Mouse (Mus musculus): ENCODE measurements at regions not wholly inside any gene's neighbourhood (a gene's known extent, or its start where the extent isn't known, plus 50 kb on each side); places are given as distances from the start of the nearest gene placed in this dataset.
A peak's percentile ranks its signal among the peaks of the same experiment; 100 is the strongest.

DNA sequence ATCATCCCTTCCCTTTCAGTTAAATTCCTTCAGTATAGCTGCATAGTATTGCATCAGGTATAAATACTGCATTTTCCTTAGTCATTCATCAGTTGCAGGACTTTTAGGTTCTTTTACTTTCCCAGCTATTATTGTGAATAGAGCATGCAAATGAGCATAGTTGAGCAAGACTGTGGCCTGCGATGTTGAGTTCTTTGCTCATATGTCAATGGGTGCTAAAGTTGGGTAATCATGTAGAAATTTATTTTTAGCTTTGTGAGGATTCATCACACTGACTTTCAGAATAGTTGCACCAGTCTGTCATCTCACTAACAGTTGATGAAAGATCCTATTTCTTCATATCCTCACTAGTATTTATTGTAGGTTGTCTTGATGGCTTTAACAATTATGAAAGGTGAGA lies 380.3 kb upstream of the Arrdc3 start:
- no peak for ATAC-seq
- WGBS = 71% methylated on average over 1 of the region's 1 CpGs
- no peaks in the 10 kb centered on the region for H3K27me3 ChIP-seq (replicated peaks; ENCODE audit: control insufficient read depth, insufficient read depth, low read length)

DNA sequence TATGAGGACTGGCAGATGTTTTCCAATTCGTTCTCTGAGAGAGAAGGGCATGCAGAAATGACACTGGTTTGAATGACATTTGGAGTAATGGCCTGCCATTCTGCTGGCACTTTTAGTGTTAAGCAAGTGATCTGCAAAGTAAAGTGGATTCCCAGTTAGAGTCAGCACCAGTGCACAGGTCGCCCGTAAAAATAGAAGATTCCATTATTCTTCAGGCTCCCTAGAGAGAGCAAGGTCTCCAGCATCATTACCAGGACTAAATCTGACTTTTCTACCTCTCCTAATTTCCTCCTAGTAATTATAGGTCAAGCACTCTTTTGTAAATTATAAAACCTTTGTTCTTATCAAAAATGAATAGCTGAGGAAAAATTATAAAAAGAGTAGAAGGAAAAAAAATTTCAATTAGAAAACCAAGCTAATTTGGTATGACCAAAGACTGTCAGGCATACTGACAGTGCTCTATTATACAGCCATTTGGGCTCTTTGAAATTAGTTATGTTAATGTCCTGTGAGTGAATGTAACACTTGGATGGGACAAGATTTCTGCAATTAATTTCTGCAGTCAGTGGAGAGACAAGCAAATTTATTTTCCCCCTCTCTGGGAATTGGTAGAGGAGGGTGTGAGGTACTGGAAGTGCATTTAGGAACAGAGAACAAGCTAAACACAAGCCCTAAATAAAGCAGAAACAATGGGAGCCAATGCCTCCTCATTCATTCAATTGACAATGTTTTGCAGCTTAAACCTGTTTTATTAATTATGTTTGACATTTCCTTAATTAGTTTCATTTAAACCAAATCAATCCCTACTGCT lies 368.8 kb upstream of the Arrdc3 start:
- ATAC-seq = peak; percentile 81
- Histone ChIP-seq H3K4me3 (replicated peaks; ENCODE audit: low read length) (no peak overlapping the region), H3K27me3 (replicated peaks; ENCODE audit: control insufficient read depth, insufficient read depth, low read length) (no peaks in the 10 kb centered on the region), H3K9ac (replicated peaks; ENCODE audit: low read depth, low read length) (no peak overlapping the region), H3K4me2 (ENCODE audit: low read length) (peak overlapping the region; percentile 29; the same call in 1 of the 2 replicates), H3K27ac (ENCODE audit: low read length) (no peak overlapping the region; the same call in 1 of the 2 replicates), H3K9me3 (ENCODE audit: control insufficient read depth, low read length) (no peaks in the 10 kb centered on the region), H3K4me1 (replicated peaks; ENCODE audit: control insufficient read depth, insufficient read depth, low read length) (peaks cover 7% of the 10 kb centered on the region), H3K36me3 (ENCODE audit: control insufficient read depth, insufficient read depth) (no peaks in the 10 kb centered on the region)
- WGBS = 10% methylated on average over 3 of the region's 3 CpGs

More for the DNA sequence above, 380.3 kb upstream of the Arrdc3 start:
- no peak overlapping the region for H3K4me3 ChIP-seq (replicated peaks; ENCODE audit: low read length)
- H3K27ac ChIP-seq (ENCODE audit: low read length) = no peak overlapping the region
- H3K9me3 ChIP-seq (ENCODE audit: control insufficient read depth, low read length) = no peaks in the 10 kb centered on the region
- no peak overlapping the region for H3K4me2 ChIP-seq (ENCODE audit: low read length)
- no peak overlapping the region for H3K9ac ChIP-seq (replicated peaks; ENCODE audit: low read depth, low read length)
- no peaks in the 10 kb centered on the region for H3K36me3 ChIP-seq (ENCODE audit: control insufficient read depth, insufficient read depth)
- H3K4me1 ChIP-seq (replicated peaks; ENCODE audit: control insufficient read depth, insufficient read depth, low read length) = no peaks in the 10 kb centered on the region

DNA sequence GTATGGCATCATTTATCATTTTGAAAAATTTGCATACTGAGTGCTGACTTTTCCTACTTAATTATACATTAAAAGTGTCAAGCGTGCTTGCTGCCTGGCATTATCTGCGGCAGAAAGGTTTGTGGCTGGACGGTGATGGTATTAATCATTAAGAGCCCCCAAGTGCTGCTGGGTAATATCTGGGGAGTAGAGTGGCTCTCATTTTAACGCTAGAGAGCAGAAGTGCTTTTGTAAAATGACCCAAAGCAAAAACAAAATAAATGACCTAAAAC lies 368.3 kb upstream of the Arrdc3 start:
- no peak overlapping the region for H3K9ac ChIP-seq (replicated peaks; ENCODE audit: low read depth, low read length)
- H3K27me3 ChIP-seq (replicated peaks; ENCODE audit: control insufficient read depth, insufficient read depth, low read length) = no peaks in the 10 kb centered on the region
- no peaks in the 10 kb centered on the region for H3K36me3 ChIP-seq (ENCODE audit: control insufficient read depth, insufficient read depth)
- peak; percentile 31 for ATAC-seq
- H3K9me3 ChIP-seq (ENCODE audit: control insufficient read depth, low read length) = no peaks in the 10 kb centered on the region
- H3K4me2 ChIP-seq (ENCODE audit: low read length) = peak overlapping the region; percentile 29
- H3K4me3 ChIP-seq (replicated peaks; ENCODE audit: low read length) = no peak overlapping the region
- H3K27ac ChIP-seq (ENCODE audit: low read length) = no peak overlapping the region
- peaks cover 7% of the 10 kb centered on the region for H3K4me1 ChIP-seq (replicated peaks; ENCODE audit: control insufficient read depth, insufficient read depth, low read length)
- 8% methylated on average over 4 of the region's 4 CpGs for WGBS

DNA sequence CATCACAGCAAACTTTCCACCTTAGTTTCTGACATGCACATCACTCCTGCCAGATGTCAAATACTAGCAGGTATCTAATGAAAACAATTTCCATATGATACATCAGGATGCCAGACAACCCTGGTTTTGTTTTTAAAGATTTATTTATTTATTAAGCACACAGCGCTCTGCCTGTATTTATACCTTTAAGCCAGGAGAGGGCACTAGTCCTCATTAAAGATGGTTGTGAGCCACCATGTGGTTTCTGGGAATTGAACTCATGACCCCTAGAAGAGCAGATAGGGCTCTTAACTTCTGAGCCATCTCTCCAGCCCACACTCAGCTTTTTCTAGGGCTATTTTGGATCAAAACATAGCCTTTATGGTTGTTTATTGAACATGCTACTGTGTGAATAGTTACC lies 364.3 kb upstream of the Arrdc3 start:
- peaks cover 7% of the 10 kb centered on the region for H3K4me1 ChIP-seq (replicated peaks; ENCODE audit: control insufficient read depth, insufficient read depth, low read length)
- no peaks in the 10 kb centered on the region for H3K9me3 ChIP-seq (ENCODE audit: control insufficient read depth, low read length)
- 76% methylated on average over 1 of the region's 1 CpGs for WGBS
- H3K27me3 ChIP-seq (replicated peaks; ENCODE audit: control insufficient read depth, insufficient read depth, low read length) = no peaks in the 10 kb centered on the region
- H3K4me3 ChIP-seq (replicated peaks; ENCODE audit: low read length) = no peak overlapping the region
- no peak overlapping the region for H3K9ac ChIP-seq (replicated peaks; ENCODE audit: low read depth, low read length)
- H3K36me3 ChIP-seq (ENCODE audit: control insufficient read depth, insufficient read depth) = no peaks in the 10 kb centered on the region
- no peak for ATAC-seq
- H3K27ac ChIP-seq (ENCODE audit: low read length) = no peak overlapping the region
- no peak overlapping the region for H3K4me2 ChIP-seq (ENCODE audit: low read length)

DNA sequence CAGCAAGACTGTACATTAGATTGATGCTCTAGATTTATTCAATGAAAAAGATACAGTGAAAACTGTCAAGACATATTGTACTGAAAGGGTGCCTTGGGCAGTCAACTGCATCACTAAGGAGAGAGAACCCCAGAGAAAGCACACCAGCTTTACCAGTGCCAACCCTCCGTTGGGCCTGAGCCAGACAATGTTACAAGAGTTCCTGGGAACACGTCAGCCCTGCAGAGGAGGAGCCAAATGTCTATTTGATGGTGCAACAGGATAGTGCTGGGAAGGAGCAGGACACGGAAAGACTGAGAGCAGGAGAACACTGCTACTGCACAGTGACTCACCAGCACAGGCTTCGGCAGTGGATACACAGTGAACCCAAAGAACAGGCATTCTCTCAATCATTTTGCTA lies 363.4 kb upstream of the Arrdc3 start:
- Histone ChIP-seq H3K4me1 (replicated peaks; ENCODE audit: control insufficient read depth, insufficient read depth, low read length) (peaks cover 2% of the 10 kb centered on the region), H3K27ac (ENCODE audit: low read length) (no peak overlapping the region), H3K27me3 (replicated peaks; ENCODE audit: control insufficient read depth, insufficient read depth, low read length) (no peaks in the 10 kb centered on the region), H3K4me3 (replicated peaks; ENCODE audit: low read length) (no peak overlapping the region), H3K9me3 (ENCODE audit: control insufficient read depth, low read length) (no peaks in the 10 kb centered on the region), H3K4me2 (ENCODE audit: low read length) (no peak overlapping the region), H3K36me3 (ENCODE audit: control insufficient read depth, insufficient read depth) (no peaks in the 10 kb centered on the region), H3K9ac (replicated peaks; ENCODE audit: low read depth, low read length) (no peak overlapping the region)
- ATAC-seq = peak; percentile 72; the same call in 1 of the 2 replicates
- WGBS = 52% methylated on average over 4 of the region's 4 CpGs

DNA sequence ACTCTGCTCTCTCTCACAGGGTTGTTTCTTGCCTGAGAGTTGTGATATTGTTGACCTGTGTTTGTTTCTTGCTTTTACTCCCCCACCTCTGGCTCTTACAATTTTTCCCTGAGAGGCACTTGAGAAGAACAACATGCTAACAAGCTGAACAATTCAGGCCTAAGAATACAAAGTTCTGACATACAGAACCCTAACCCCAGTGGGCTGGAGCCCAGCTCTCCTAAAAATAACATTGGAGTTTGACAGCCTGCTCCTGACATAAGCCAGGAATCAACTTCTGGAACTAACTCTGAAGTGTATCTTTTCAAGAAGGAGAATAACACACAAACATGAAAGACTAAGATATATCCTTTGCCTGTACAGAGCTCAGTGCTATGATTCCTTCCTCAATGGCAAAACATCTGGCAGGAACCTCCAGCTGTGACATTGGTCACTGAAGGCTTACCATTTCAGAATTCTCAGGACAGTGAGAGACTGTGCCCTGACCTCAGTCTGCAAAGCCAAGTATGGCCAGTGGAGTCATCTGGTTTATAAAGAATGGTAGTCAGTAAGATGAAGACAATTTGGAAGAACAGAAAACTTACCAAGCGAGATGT lies 347.3 kb upstream of the Arrdc3 start:
- H3K36me3 ChIP-seq (ENCODE audit: control insufficient read depth, insufficient read depth) = no peaks in the 10 kb centered on the region
- peaks cover 3% of the 10 kb centered on the region; the same call in 1 of the 2 replicates for H3K4me1 ChIP-seq (replicated peaks; ENCODE audit: control insufficient read depth, insufficient read depth, low read length)
- no peak overlapping the region for H3K4me2 ChIP-seq (ENCODE audit: low read length)
- H3K4me3 ChIP-seq (replicated peaks; ENCODE audit: low read length) = no peak overlapping the region
- no peaks in the 10 kb centered on the region for H3K27me3 ChIP-seq (replicated peaks; ENCODE audit: control insufficient read depth, insufficient read depth, low read length)
- H3K27ac ChIP-seq (ENCODE audit: low read length) = no peak overlapping the region
- no peak for ATAC-seq
- H3K9ac ChIP-seq (replicated peaks; ENCODE audit: low read depth, low read length) = no peak overlapping the region
- no peaks in the 10 kb centered on the region for H3K9me3 ChIP-seq (ENCODE audit: control insufficient read depth, low read length)
- WGBS = 71% methylated on average over 1 of the region's 1 CpGs

DNA sequence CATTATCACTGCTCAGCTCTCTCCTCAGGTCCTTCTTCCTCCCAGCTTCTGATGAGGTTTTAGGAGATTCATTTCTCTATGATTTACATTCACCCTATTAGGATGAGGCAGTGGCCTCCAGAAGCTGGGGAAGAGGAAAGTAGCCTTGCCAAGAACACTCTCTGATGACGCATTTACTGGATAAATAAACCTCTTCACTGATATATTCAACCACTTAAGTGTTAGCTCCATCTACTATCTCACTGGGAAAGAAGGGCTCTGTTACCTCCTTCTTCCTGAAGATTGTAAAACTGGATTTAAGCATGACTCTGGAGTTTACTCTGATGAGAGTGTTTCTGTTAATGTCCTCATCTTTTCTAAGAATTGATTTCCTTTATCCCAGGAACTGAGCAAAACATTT lies 338.2 kb upstream of the Arrdc3 start:
- H3K4me1 ChIP-seq (replicated peaks; ENCODE audit: control insufficient read depth, insufficient read depth, low read length) = no peaks in the 10 kb centered on the region
- H3K27me3 ChIP-seq (replicated peaks; ENCODE audit: control insufficient read depth, insufficient read depth, low read length) = no peaks in the 10 kb centered on the region
- no peak for ATAC-seq
- no peak overlapping the region for H3K4me3 ChIP-seq (replicated peaks; ENCODE audit: low read length)
- H3K27ac ChIP-seq (ENCODE audit: low read length) = no peak overlapping the region
- WGBS = 78% methylated on average over 1 of the region's 1 CpGs
- no peak overlapping the region for H3K4me2 ChIP-seq (ENCODE audit: low read length)
- no peaks in the 10 kb centered on the region for H3K9me3 ChIP-seq (ENCODE audit: control insufficient read depth, low read length)
- no peak overlapping the region for H3K9ac ChIP-seq (replicated peaks; ENCODE audit: low read depth, low read length)
- H3K36me3 ChIP-seq (ENCODE audit: control insufficient read depth, insufficient read depth) = no peaks in the 10 kb centered on the region

DNA sequence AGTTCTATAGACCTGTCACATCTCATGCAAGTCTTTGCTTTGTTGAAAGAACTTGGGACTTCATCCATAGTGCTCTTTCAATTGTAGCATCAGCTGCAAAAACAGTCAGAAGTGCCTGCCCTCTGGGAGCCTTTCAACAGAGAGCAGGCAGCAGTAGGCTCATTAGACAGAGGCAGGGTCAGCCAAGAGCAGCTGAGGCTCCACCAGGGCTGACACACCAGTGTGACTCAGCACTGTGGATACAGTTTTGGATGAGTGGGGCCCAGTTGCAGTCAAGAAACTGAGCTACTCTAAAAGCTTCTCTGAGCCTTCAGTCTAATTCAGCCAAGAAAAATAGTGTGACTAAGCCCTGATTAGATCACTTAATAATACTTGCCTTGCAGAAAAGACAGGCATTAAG lies 326.0 kb upstream of the Arrdc3 start:
- Histone ChIP-seq H3K36me3 (ENCODE audit: control insufficient read depth, insufficient read depth) (no peaks in the 10 kb centered on the region), H3K9me3 (ENCODE audit: control insufficient read depth, low read length) (no peaks in the 10 kb centered on the region), H3K27ac (ENCODE audit: low read length) (no peak overlapping the region), H3K4me3 (replicated peaks; ENCODE audit: low read length) (no peak overlapping the region), H3K27me3 (replicated peaks; ENCODE audit: control insufficient read depth, insufficient read depth, low read length) (no peaks in the 10 kb centered on the region), H3K4me2 (ENCODE audit: low read length) (no peak overlapping the region), H3K9ac (replicated peaks; ENCODE audit: low read depth, low read length) (no peak overlapping the region), H3K4me1 (replicated peaks; ENCODE audit: control insufficient read depth, insufficient read depth, low read length) (no peaks in the 10 kb centered on the region)
- peak; percentile 78 for ATAC-seq
